Mouse (Mus musculus): Measurements from ENCODE around the gene Gm10282.

- TF ChIP-seq CTCF (IDR thresholded peaks at IDR 0.05; ENCODE audit: extremely low read depth, insufficient read length, insufficient replicate concordance, low read depth, low read length) (no peak), POLR2A (IDR thresholded peaks at IDR 0.05; ENCODE audit: low read depth, low read length) (no peak)
Measured at GRCm38 (mm10) chr8:72342556-72343300, 37.7 kb upstream of the Gm10282 start.
